Mouse (Mus musculus): ENCODE results near the gene 0610012G03Rik. TPM values are rescaled to one million over a fixed set of nuclear protein-coding genes. Genes with fewer than 3 reads are reported as not detected.

The 0610012G03Rik gene
- polyA plus RNA-seq, 3 experiments from 2014 or later, result 0.54 to 12.2 (median 3.0) TPM

- ATAC-seq, result peak; percentile 43
Measured at GRCm38 (mm10) chr16:31932840-31933697, 15.2 kb downstream of the 0610012G03Rik start.

GRCm38 (mm10) chr16:31932255-31932654 lies 16.0 kb downstream of the 0610012G03Rik start:
- ATAC-seq, result no peak

- no peak for ATAC-seq
Measured at GRCm38 (mm10) chr16:31931330-31931729, 17.0 kb downstream of the 0610012G03Rik start.

GRCm38 (mm10) chr16:31927412-31927811 lies 20.9 kb downstream of the 0610012G03Rik start:
- no peak for ATAC-seq

GRCm38 (mm10) chr16:31926547-31927182 lies 21.6 kb downstream of the 0610012G03Rik start:
- ATAC-seq, result no peak

- ATAC-seq, result no peak
Measured at GRCm38 (mm10) chr16:31926091-31926490, 22.2 kb downstream of the 0610012G03Rik start.

- ATAC-seq, result no peak
Measured at GRCm38 (mm10) chr16:31924368-31924767, 23.9 kb downstream of the 0610012G03Rik start.

- peak; percentile 46 for ATAC-seq
Measured at GRCm38 (mm10) chr16:31918248-31918724, 30.0 kb downstream of the 0610012G03Rik start.

GRCm38 (mm10) chr16:31917776-31918175 lies 30.5 kb downstream of the 0610012G03Rik start:
- ATAC-seq, result no peak

- no peak for ATAC-seq
Measured at GRCm38 (mm10) chr16:31910281-31910847, 37.9 kb downstream of the 0610012G03Rik start.

GRCm38 (mm10) chr16:31908959-31909358 lies 39.3 kb downstream of the 0610012G03Rik start:
- no peak for ATAC-seq

- no peak for ATAC-seq
Measured at GRCm38 (mm10) chr16:31906896-31907295, 41.4 kb downstream of the 0610012G03Rik start.

- ATAC-seq, result no peak
Measured at GRCm38 (mm10) chr16:31905891-31906825, 42.1 kb downstream of the 0610012G03Rik start.

- no peak for ATAC-seq
Measured at GRCm38 (mm10) chr16:31905331-31905730, 43.0 kb downstream of the 0610012G03Rik start.

GRCm38 (mm10) chr16:31903239-31903638 lies 45.1 kb downstream of the 0610012G03Rik start:
- ATAC-seq, result no peak

- no peak for ATAC-seq
Measured at GRCm38 (mm10) chr16:31901886-31902285, 46.4 kb downstream of the 0610012G03Rik start.

GRCm38 (mm10) chr16:31898546-31899326 lies 49.6 kb downstream of the 0610012G03Rik start:
- no peak for ATAC-seq

Data from inflammation-experienced regulatory T-cells, adult 6 months (primary cell).